Mouse (Mus musculus): ENCODE measurements around the gene Dennd4c. TPM values are rescaled to one million over a fixed set of nuclear protein-coding genes. Genes with fewer than 3 reads are reported as not detected.

The Dennd4c gene
- polyA plus RNA-seq, 1 experiment from 2014 or later: 6.3 TPM

- Histone ChIP-seq H3K9ac (replicated peaks; ENCODE audit: low read length) (peak overlapping the region; percentile 100), H3K27ac (replicated peaks; ENCODE audit: low read depth, low read length) (peak overlapping the region; percentile 94), H3K9me3 (replicated peaks; ENCODE audit: control insufficient read depth, low read length) (no peaks in the 10 kb centered on the region), H3K4me3 (ENCODE audit: low read depth, low read length) (peak overlapping the region; percentile 96), H3K4me2 (ENCODE audit: low read depth, low read length) (peak overlapping the region; percentile 57), H3K36me3 (replicated peaks; ENCODE audit: control insufficient read depth, insufficient read depth, low read depth, low read length) (peaks cover 17% of the 10 kb centered on the region), H3K4me1 (ENCODE audit: control insufficient read depth, insufficient read depth, low read length) (no peaks in the 10 kb centered on the region), H3K27me3 (ENCODE audit: control insufficient read depth, insufficient read depth, low read length) (no peaks in the 10 kb centered on the region)
- no peak for DNase-seq (ENCODE audit: low spot score)
- WGBS: 1% methylated on average over 43 of the region's 50 CpGs
- ATAC-seq (replicated peaks; ENCODE audit: insufficient number of reproducible peaks, low FRiP score, low TSS enrichment, low read depth): no peak
Measured at GRCm38 (mm10) chr4:86856304-86857112, 108.2 kb downstream of the Dennd4c start.

DNA sequence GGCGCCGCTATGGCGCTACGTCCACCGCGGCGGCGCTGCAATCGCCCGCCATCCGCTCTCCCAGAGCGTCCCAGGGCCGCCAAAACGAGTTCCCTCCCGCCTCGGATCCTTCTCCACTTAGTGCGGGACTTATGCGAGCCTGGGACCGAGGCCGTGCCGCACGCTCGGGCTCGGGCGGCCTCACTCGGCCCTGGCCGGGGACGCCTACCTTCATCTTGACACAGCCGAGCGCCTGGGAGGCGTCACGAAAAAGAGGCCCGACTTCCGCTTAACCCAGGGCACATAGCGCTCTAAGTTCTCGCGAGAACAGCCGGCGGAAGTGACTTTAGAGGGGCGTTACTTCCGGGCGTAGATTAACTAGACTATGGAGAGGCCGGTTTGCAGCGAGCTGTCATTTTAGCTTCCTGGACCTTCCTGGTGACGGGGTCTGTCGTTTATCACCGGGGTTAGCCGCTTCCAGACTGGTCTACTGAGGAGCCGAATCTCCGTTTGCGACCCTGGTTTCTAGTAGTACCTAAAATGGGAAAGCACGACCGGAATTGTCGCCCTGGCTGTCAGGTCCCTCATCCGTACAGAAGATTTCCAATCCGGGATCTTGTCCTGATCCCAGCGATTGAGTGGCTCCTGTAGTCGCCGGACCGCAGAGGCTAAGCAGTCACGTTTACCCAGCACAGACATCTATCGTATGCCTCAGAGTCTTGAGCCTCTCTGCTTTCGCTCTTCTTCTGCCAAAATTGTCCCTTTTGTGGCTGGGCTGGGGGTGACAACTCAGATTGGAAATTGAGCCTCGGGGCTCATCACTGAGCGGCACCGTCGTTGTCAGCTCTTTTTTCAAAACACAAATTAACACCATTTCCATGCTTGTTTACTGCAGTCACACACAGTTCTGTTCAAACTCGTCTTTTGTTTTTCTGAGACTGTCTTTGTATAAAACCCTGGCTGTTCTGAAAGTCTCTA lies 109.0 kb downstream of the Dennd4c start, which contains the start of gene Rps6:
Rps6 (minus strand) TSS at position 300 of the 957 bp plus-strand sequence.
- Histone ChIP-seq H3K4me1 (ENCODE audit: control insufficient read depth, insufficient read depth, low read length) (no peaks in the 10 kb centered on the region), H3K9ac (replicated peaks; ENCODE audit: low read length) (peak within 1 kb of the TSS; percentile 100), H3K9me3 (replicated peaks; ENCODE audit: control insufficient read depth, low read length) (no peaks in the 10 kb centered on the region), H3K27ac (replicated peaks; ENCODE audit: low read depth, low read length) (peak within 1 kb of the TSS; percentile 94), H3K36me3 (replicated peaks; ENCODE audit: control insufficient read depth, insufficient read depth, low read depth, low read length) (peaks cover 17% of the 10 kb centered on the region), H3K4me2 (ENCODE audit: low read depth, low read length) (peak within 1 kb of the TSS; percentile 61), H3K4me3 (ENCODE audit: low read depth, low read length) (peak within 1 kb of the TSS; percentile 96), H3K27me3 (ENCODE audit: control insufficient read depth, insufficient read depth, low read length) (no peaks in the 10 kb centered on the region)
- DNase-seq (ENCODE audit: low spot score) (peak; percentile 98), ATAC-seq (replicated peaks; ENCODE audit: insufficient number of reproducible peaks, low FRiP score, low TSS enrichment, low read depth) (peak; percentile 96)
- under 1% methylated on average over 65 of the region's 68 CpGs for WGBS

- Histone ChIP-seq H3K4me2 (ENCODE audit: low read depth, low read length) (peak overlapping the region; percentile 61), H3K9ac (replicated peaks; ENCODE audit: low read length) (peak overlapping the region; percentile 56), H3K4me1 (ENCODE audit: control insufficient read depth, insufficient read depth, low read length) (no peaks in the 10 kb centered on the region), H3K27ac (replicated peaks; ENCODE audit: low read depth, low read length) (no peak overlapping the region), H3K9me3 (replicated peaks; ENCODE audit: control insufficient read depth, low read length) (no peaks in the 10 kb centered on the region), H3K36me3 (replicated peaks; ENCODE audit: control insufficient read depth, insufficient read depth, low read depth, low read length) (peaks cover 14% of the 10 kb centered on the region), H3K4me3 (ENCODE audit: low read depth, low read length) (peak overlapping the region; percentile 96), H3K27me3 (ENCODE audit: control insufficient read depth, insufficient read depth, low read length) (no peaks in the 10 kb centered on the region)
- WGBS: 67% methylated on average over 12 of the region's 12 CpGs
- ATAC-seq (replicated peaks; ENCODE audit: insufficient number of reproducible peaks, low FRiP score, low TSS enrichment, low read depth) (no peak), DNase-seq (ENCODE audit: low spot score) (no peak)
Measured at GRCm38 (mm10) chr4:86858070-86858440, 109.7 kb downstream of the Dennd4c start.

- DNase-seq (ENCODE audit: low spot score): no peak
- 85% methylated on average over 5 of the region's 5 CpGs for WGBS
- Histone ChIP-seq H3K36me3 (replicated peaks; ENCODE audit: control insufficient read depth, insufficient read depth, low read depth, low read length) (no peaks in the 10 kb centered on the region), H3K4me1 (ENCODE audit: control insufficient read depth, insufficient read depth, low read length) (no peaks in the 10 kb centered on the region), H3K9ac (replicated peaks; ENCODE audit: low read length) (no peak overlapping the region), H3K27ac (replicated peaks; ENCODE audit: low read depth, low read length) (no peak overlapping the region), H3K4me2 (ENCODE audit: low read depth, low read length) (no peak overlapping the region), H3K27me3 (ENCODE audit: control insufficient read depth, insufficient read depth, low read length) (no peaks in the 10 kb centered on the region), H3K9me3 (replicated peaks; ENCODE audit: control insufficient read depth, low read length) (no peaks in the 10 kb centered on the region), H3K4me3 (ENCODE audit: low read depth, low read length) (no peak overlapping the region)
- ATAC-seq (replicated peaks; ENCODE audit: insufficient number of reproducible peaks, low FRiP score, low TSS enrichment, low read depth): no peak
Measured at GRCm38 (mm10) chr4:86864087-86864486, 115.7 kb downstream of the Dennd4c start.

DNA sequence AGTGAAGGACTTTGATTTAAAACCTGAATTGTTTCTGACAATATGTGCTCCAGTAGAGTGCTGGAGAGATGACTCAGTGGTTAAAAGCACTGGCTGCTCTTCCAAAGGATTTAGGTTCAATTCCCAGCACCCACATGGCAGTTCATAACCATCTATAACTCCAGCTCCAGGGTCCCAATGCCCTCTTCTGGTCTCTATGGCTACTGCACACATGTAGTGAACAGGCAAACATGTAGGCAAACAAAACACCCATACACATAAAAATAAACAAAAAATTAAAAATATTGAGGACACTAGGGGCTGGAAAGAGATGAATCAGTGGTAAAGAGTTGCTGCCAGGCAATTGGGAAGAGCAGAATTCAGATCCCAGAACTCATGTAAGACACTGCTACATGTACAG lies 123.6 kb downstream of the Dennd4c start:
- Histone ChIP-seq H3K27me3 (ENCODE audit: control insufficient read depth, insufficient read depth, low read length) (peaks cover 5% of the 10 kb centered on the region; the same call in 1 of the 2 replicates), H3K36me3 (replicated peaks; ENCODE audit: control insufficient read depth, insufficient read depth, low read depth, low read length) (no peaks in the 10 kb centered on the region), H3K27ac (replicated peaks; ENCODE audit: low read depth, low read length) (no peak overlapping the region), H3K9ac (replicated peaks; ENCODE audit: low read length) (no peak overlapping the region), H3K4me2 (ENCODE audit: low read depth, low read length) (no peak overlapping the region), H3K4me1 (ENCODE audit: control insufficient read depth, insufficient read depth, low read length) (no peaks in the 10 kb centered on the region), H3K4me3 (ENCODE audit: low read depth, low read length) (no peak overlapping the region), H3K9me3 (replicated peaks; ENCODE audit: control insufficient read depth, low read length) (no peaks in the 10 kb centered on the region)
- ATAC-seq (replicated peaks; ENCODE audit: insufficient number of reproducible peaks, low FRiP score, low TSS enrichment, low read depth) (no peak), DNase-seq (ENCODE audit: low spot score) (no peak)

DNA sequence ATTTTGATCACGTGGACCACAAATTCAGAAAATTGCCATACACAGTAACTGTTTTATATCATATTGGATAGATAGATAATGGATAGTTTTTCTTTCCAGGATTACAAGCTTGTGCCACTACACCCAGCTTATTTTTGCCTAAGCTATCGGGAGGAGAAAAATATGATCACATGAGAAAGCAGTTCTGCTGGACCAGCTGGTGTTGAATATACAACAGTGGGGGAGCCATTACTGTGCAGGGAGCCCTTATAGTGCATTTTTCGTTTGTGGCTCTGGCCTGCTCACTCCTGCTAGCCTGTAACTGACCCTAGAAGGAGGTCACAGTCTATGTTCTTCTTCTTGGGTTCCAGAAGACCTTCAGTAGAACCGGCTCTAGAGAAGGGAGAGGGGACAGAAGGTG lies 124.7 kb downstream of the Dennd4c start:
- peaks cover 5% of the 10 kb centered on the region; the same call in 1 of the 2 replicates for H3K27me3 ChIP-seq (ENCODE audit: control insufficient read depth, insufficient read depth, low read length)
- no peaks in the 10 kb centered on the region for H3K9me3 ChIP-seq (replicated peaks; ENCODE audit: control insufficient read depth, low read length)
- no peak overlapping the region for H3K9ac ChIP-seq (replicated peaks; ENCODE audit: low read length)
- no peak overlapping the region for H3K4me2 ChIP-seq (ENCODE audit: low read depth, low read length)
- ATAC-seq (replicated peaks; ENCODE audit: insufficient number of reproducible peaks, low FRiP score, low TSS enrichment, low read depth): no peak
- no peaks in the 10 kb centered on the region for H3K36me3 ChIP-seq (replicated peaks; ENCODE audit: control insufficient read depth, insufficient read depth, low read depth, low read length)
- no peak for DNase-seq (ENCODE audit: low spot score)
- H3K27ac ChIP-seq (replicated peaks; ENCODE audit: low read depth, low read length): no peak overlapping the region
- no peaks in the 10 kb centered on the region for H3K4me1 ChIP-seq (ENCODE audit: control insufficient read depth, insufficient read depth, low read length)
- H3K4me3 ChIP-seq (ENCODE audit: low read depth, low read length): no peak overlapping the region
- 57% methylated on average over 4 of the region's 4 CpGs for WGBS

GRCm38 (mm10) chr4:86874146-86874847 lies 125.9 kb downstream of the Dennd4c start, which contains the start of gene Acer2:
Gene Acer2, plus strand, starts transcription at chr4:86874396.
- Histone ChIP-seq H3K4me2 (ENCODE audit: low read depth, low read length) (peak within 1 kb of the TSS; percentile 96), H3K27ac (replicated peaks; ENCODE audit: low read depth, low read length) (no peak within 1 kb of the TSS), H3K4me1 (ENCODE audit: control insufficient read depth, insufficient read depth, low read length) (no peaks in the 10 kb centered on the region), H3K4me3 (ENCODE audit: low read depth, low read length) (peak within 1 kb of the TSS; percentile 65), H3K9ac (replicated peaks; ENCODE audit: low read length) (peak within 1 kb of the TSS; percentile 69), H3K9me3 (replicated peaks; ENCODE audit: control insufficient read depth, low read length) (no peaks in the 10 kb centered on the region), H3K27me3 (ENCODE audit: control insufficient read depth, insufficient read depth, low read length) (peaks cover 5% of the 10 kb centered on the region; the same call in 1 of the 2 replicates), H3K36me3 (replicated peaks; ENCODE audit: control insufficient read depth, insufficient read depth, low read depth, low read length) (no peaks in the 10 kb centered on the region)
- 0% methylated on average over 57 of the region's 60 CpGs for WGBS
- ATAC-seq (replicated peaks; ENCODE audit: insufficient number of reproducible peaks, low FRiP score, low TSS enrichment, low read depth) (peak; percentile 84), DNase-seq (ENCODE audit: low spot score) (peak; percentile 80)
